Mouse (Mus musculus): ENCODE results near the gene Otx2. TPM values are rescaled to one million over a fixed set of nuclear protein-coding genes. Genes with fewer than 3 reads are reported as not detected.

Otx2 gene
- polyA plus RNA-seq (2015; fragmentation: Nextera tagmentation; extraction: Ambion mirVana), result 0.07 TPM in 1 of 2 replicates, not detected in the other

DNA sequence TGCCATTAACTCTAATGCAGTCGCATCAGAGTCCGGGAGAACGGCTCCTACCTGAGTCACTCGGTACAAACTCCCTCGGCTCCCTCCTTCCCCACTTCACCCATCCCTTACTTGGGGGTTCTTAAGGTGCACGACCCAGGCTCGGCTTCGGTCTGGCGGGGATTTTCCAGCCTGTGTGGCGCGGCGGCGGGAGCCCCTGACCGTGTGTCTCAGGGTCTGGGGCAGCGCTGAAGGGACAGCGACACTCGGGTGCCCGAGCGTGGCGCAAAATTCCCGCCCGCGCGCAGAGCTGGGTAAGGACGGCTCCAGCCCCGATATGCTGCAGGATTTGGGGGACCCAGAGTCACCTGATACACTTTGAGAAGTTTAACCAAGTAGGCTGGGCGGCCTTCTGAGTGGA is at the start of gene Otx2:
Otx2 (minus strand) TSS at position 279 of the 400 bp plus-strand sequence.
- ATAC-seq (ENCODE audit: low FRiP score, low TSS enrichment), result no peak
- H3K4me2 ChIP-seq (replicated peaks; ENCODE audit: low read depth), result no peak within 1 kb of the TSS
- no peak within 1 kb of the TSS for H3K9ac ChIP-seq (ENCODE audit: low read length)
- TF ChIP-seq CTCF (IDR thresholded peaks at IDR 0.05; ENCODE audit: low read depth), result no peak
- TF ChIP-seq EP300 (optimal IDR thresholded peaks at IDR 0.05), result no peak
- DNase-seq (ENCODE audit: low spot score), result no peak
- H3K9me3 ChIP-seq (ENCODE audit: control insufficient read depth, low read length), result no peaks in the 10 kb centered on the region
- WGBS, result 2% methylated on average over 27 of the region's 27 CpGs
- no peaks in the 10 kb centered on the region for H3K4me1 ChIP-seq (replicated peaks; ENCODE audit: control insufficient read depth, insufficient read depth)
- H3K4me3 ChIP-seq (ENCODE audit: low read depth, low read length), result no peak within 1 kb of the TSS
- no peak within 1 kb of the TSS for H3K27ac ChIP-seq (replicated peaks)
- peaks cover 27% of the 10 kb centered on the region; the same call in 1 of the 2 replicates for H3K27me3 ChIP-seq (ENCODE audit: control insufficient read depth, insufficient read depth, low read length)
- no peaks in the 10 kb centered on the region for H3K36me3 ChIP-seq (ENCODE audit: control insufficient read depth, insufficient read depth, low read length)

DNA sequence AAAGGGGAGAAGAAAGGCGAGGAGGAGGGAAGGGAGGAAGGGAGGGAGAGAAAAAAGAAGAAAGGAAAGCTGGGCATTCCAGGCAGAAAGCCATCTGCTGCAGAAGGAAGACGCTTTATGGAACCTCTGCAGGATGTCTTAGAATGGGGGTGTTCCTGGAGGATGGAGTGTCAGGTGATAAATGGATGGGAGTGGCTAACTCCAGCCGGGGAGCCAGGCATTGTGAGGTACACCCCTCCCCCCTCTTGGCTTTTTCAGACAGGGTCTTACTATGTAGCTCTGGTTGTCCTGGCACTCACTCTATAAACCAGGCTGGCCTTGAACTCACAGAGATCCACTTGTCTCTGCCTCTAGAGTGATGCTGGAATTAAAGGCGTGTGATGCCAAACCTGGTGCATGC is 49.1 kb upstream of the Otx2 start:
- H3K27me3 ChIP-seq (ENCODE audit: control insufficient read depth, insufficient read depth, low read length), result no peaks in the 10 kb centered on the region
- no peaks in the 10 kb centered on the region for H3K4me1 ChIP-seq (replicated peaks; ENCODE audit: control insufficient read depth, insufficient read depth)
- no peak overlapping the region for H3K4me3 ChIP-seq (ENCODE audit: low read depth, low read length)
- no peak overlapping the region for H3K4me2 ChIP-seq (replicated peaks; ENCODE audit: low read depth)
- H3K9me3 ChIP-seq (ENCODE audit: control insufficient read depth, low read length), result no peaks in the 10 kb centered on the region
- WGBS, result 33% methylated on average over 4 of the region's 4 CpGs
- no peak overlapping the region for H3K9ac ChIP-seq (ENCODE audit: low read length)
- ATAC-seq (ENCODE audit: low FRiP score, low TSS enrichment) (no peak), DNase-seq (ENCODE audit: low spot score) (no peak)
- no peak overlapping the region for H3K27ac ChIP-seq (replicated peaks)
- TF ChIP-seq EP300 (optimal IDR thresholded peaks at IDR 0.05) (no peak), CTCF (IDR thresholded peaks at IDR 0.05; ENCODE audit: low read depth) (no peak)
- H3K36me3 ChIP-seq (ENCODE audit: control insufficient read depth, insufficient read depth, low read length), result no peaks in the 10 kb centered on the region

DNA sequence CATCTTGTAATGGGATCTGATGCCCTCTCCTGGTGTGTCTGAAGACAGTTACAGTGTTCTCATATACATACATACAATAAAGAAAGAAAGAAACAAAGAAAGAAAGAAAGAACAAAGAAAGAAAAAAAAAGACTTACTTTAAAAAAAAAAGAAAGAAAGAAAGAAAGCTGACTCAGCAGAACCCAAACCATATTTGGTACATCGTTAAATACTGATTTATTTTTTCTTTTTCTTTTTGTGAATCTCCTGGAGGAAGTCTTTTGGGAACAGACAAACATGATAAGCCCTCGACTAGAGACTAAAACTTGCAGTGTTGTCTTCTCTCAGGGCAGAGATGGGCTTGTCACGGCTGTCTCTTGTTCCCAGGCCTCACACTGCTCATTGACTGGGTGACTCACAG is 45.7 kb upstream of the Otx2 start:
- no peaks in the 10 kb centered on the region for H3K9me3 ChIP-seq (ENCODE audit: control insufficient read depth, low read length)
- no peak overlapping the region for H3K27ac ChIP-seq (replicated peaks)
- TF ChIP-seq EP300 (optimal IDR thresholded peaks at IDR 0.05) (no peak), CTCF (IDR thresholded peaks at IDR 0.05; ENCODE audit: low read depth) (no peak)
- H3K36me3 ChIP-seq (ENCODE audit: control insufficient read depth, insufficient read depth, low read length), result no peaks in the 10 kb centered on the region
- ATAC-seq (ENCODE audit: low FRiP score, low TSS enrichment) (no peak), DNase-seq (ENCODE audit: low spot score) (no peak)
- H3K4me2 ChIP-seq (replicated peaks; ENCODE audit: low read depth), result no peak overlapping the region
- 63% methylated on average over 3 of the region's 3 CpGs for WGBS
- no peak overlapping the region for H3K4me3 ChIP-seq (ENCODE audit: low read depth, low read length)
- H3K4me1 ChIP-seq (replicated peaks; ENCODE audit: control insufficient read depth, insufficient read depth), result no peaks in the 10 kb centered on the region
- no peaks in the 10 kb centered on the region for H3K27me3 ChIP-seq (ENCODE audit: control insufficient read depth, insufficient read depth, low read length)
- H3K9ac ChIP-seq (ENCODE audit: low read length), result no peak overlapping the region

DNA sequence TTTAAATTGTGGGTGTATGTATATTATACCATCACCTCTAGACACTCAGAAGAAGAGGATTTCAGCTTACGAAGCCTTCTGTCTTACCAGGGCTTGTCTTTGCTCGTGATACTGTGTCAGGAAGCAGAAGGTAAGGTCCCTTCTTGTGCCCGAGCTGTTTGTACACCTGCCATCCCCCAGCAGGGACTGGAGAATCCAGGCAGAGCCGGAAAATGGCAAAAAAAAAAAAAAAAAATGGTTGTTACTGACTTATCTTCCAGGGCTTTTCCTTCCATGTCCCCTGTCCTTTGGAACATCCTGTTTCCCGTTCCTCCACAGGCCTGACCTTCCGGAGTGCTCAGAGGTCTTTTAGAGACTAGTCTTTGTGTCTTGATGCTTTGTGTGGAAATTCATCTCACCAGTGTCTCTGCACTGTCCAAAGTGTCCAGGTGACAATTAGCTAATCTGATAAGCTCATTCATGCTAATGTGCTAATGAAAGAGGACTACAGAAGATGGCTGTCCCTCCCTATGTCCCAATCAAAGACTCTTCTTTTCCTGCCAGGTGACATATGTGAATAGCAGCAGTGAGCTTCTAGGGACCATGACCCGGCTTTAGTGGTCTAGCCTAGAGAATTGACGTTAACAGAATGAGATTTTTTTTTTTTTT is 44.1 kb upstream of the Otx2 start:
- TF ChIP-seq CTCF (IDR thresholded peaks at IDR 0.05; ENCODE audit: low read depth) (no peak), EP300 (optimal IDR thresholded peaks at IDR 0.05) (no peak)
- Histone ChIP-seq H3K27me3 (ENCODE audit: control insufficient read depth, insufficient read depth, low read length) (no peaks in the 10 kb centered on the region), H3K4me3 (ENCODE audit: low read depth, low read length) (no peak overlapping the region), H3K36me3 (ENCODE audit: control insufficient read depth, insufficient read depth, low read length) (no peaks in the 10 kb centered on the region), H3K27ac (replicated peaks) (no peak overlapping the region), H3K9ac (ENCODE audit: low read length) (no peak overlapping the region), H3K9me3 (ENCODE audit: control insufficient read depth, low read length) (no peaks in the 10 kb centered on the region), H3K4me1 (replicated peaks; ENCODE audit: control insufficient read depth, insufficient read depth) (no peaks in the 10 kb centered on the region), H3K4me2 (replicated peaks; ENCODE audit: low read depth) (no peak overlapping the region)
- ATAC-seq (ENCODE audit: low FRiP score, low TSS enrichment) (no peak), DNase-seq (ENCODE audit: low spot score) (no peak)
- 79% methylated on average over 8 of the region's 8 CpGs for WGBS

DNA sequence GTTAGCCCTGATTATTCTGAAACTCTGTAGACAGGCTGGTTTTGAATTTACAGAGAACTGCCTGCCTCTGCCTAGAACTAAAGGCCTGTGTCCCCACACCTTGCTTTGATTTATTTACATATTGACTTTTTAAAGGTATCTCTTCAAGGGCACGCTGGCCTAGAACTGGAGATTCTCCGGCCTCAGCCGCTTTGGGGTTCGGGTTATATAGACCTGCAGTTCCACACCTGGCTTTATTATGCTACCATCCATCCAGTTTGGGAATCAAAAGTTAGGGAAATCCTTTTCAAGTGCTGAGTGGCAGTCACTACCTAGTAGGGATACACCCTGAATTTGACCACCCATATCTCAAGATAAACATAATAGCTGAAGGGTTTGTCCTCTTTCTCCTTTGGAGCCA is 42.8 kb upstream of the Otx2 start:
- H3K9me3 ChIP-seq (ENCODE audit: control insufficient read depth, low read length), result no peaks in the 10 kb centered on the region
- ATAC-seq (ENCODE audit: low FRiP score, low TSS enrichment), result no peak
- no peak overlapping the region for H3K27ac ChIP-seq (replicated peaks)
- H3K9ac ChIP-seq (ENCODE audit: low read length), result no peak overlapping the region
- no peaks in the 10 kb centered on the region for H3K4me1 ChIP-seq (replicated peaks; ENCODE audit: control insufficient read depth, insufficient read depth)
- H3K4me2 ChIP-seq (replicated peaks; ENCODE audit: low read depth), result no peak overlapping the region
- no peaks in the 10 kb centered on the region for H3K27me3 ChIP-seq (ENCODE audit: control insufficient read depth, insufficient read depth, low read length)
- no peak overlapping the region for H3K4me3 ChIP-seq (ENCODE audit: low read depth, low read length)
- DNase-seq (ENCODE audit: low spot score), result no peak
- H3K36me3 ChIP-seq (ENCODE audit: control insufficient read depth, insufficient read depth, low read length), result no peaks in the 10 kb centered on the region
- TF ChIP-seq EP300 (optimal IDR thresholded peaks at IDR 0.05) (no peak), CTCF (IDR thresholded peaks at IDR 0.05; ENCODE audit: low read depth) (no peak)
- 85% methylated on average over 4 of the region's 4 CpGs for WGBS

DNA sequence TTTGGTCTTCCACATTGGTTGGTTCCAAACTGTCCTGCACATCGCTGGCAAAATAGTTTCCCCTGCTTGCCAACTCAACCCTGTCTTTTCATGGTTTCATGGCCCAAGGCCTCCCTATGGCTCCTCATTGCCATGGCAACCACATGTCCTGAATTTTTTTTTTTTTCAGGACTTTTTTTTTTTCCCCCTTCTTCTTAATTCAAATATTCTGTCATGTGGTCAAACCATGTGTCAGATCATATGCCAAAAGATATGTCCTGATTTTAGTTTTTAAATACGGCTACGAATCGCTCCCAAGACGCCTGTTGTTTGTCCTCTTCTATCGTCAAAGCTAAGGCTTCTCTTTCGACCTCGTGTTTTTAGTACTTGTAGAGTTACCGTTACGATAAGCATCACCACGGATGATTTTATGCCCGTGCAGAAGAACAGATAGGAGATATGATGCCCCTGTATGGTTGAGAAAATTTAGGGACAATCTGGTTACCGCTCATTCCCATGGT is 37.3 kb upstream of the Otx2 start:
- no peaks in the 10 kb centered on the region for H3K9me3 ChIP-seq (ENCODE audit: control insufficient read depth, low read length)
- no peak for TF ChIP-seq EP300 (optimal IDR thresholded peaks at IDR 0.05)
- TF ChIP-seq CTCF (IDR thresholded peaks at IDR 0.05; ENCODE audit: low read depth), result no peak
- H3K9ac ChIP-seq (ENCODE audit: low read length), result no peak overlapping the region
- DNase-seq (ENCODE audit: low spot score) (no peak), ATAC-seq (ENCODE audit: low FRiP score, low TSS enrichment) (no peak)
- H3K27ac ChIP-seq (replicated peaks), result no peak overlapping the region
- H3K4me3 ChIP-seq (ENCODE audit: low read depth, low read length), result no peak overlapping the region
- H3K4me1 ChIP-seq (replicated peaks; ENCODE audit: control insufficient read depth, insufficient read depth), result no peaks in the 10 kb centered on the region
- no peaks in the 10 kb centered on the region for H3K36me3 ChIP-seq (ENCODE audit: control insufficient read depth, insufficient read depth, low read length)
- H3K27me3 ChIP-seq (ENCODE audit: control insufficient read depth, insufficient read depth, low read length), result no peaks in the 10 kb centered on the region; the same call in none of the 2 replicates
- 89% methylated on average over 13 of the region's 13 CpGs for WGBS
- no peak overlapping the region for H3K4me2 ChIP-seq (replicated peaks; ENCODE audit: low read depth)
